Mouse (Mus musculus): ENCODE measurements around the gene Cadps2.

DNA sequence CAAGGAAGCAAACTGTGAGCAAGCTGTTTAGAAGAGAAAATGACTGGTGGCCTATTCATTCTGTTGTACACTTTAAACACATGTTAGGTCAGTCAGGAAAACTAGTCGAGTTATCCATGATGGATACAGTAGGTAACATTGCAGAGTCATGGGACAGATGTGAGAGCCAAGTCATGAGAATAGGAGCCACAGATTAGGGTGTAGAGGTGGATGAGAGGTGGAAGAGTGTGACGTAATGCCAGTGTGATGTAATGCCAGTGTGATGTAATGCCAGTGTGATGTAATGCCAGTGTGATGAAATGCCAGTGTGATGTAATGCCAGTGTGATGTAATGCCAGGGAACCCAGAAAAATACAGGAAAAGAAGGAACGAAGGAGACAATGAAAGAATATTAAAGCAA lies 204.0 kb downstream of the Cadps2 start:
- TF ChIP-seq CTCF (IDR thresholded peaks at IDR 0.05; ENCODE audit: borderline replicate concordance, insufficient read depth, low read length) = no peak
- no peak for TF ChIP-seq POLR2A (IDR thresholded peaks at IDR 0.05; ENCODE audit: low read depth, low read length)
